Mouse (Mus musculus): Measurements from ENCODE around the gene Enah.

- TF ChIP-seq POLR2A (IDR thresholded peaks at IDR 0.05; ENCODE audit: low read depth, low read length): no peak
- TF ChIP-seq CTCF (IDR thresholded peaks at IDR 0.05; ENCODE audit: borderline replicate concordance, insufficient read depth, low read length): no peak
These were observed 1.2 kb downstream of the Enah start for GRCm38 (mm10) chr1:182018397-182019265.

Measured in embryonic fibroblast, embryonic 13.5 days (primary cell).